Mouse (Mus musculus) adrenal gland, adult 8-10 months (tissue): ENCODE data around the gene Slc7a6. TPM values are rescaled to one million over a fixed set of nuclear protein-coding genes. Genes with fewer than 3 reads are reported as not detected.
"Not testable (repeated sequence)": the region's sequence is repeated elsewhere in the genome, so short reads cannot be mapped to it uniquely, and the experiment has no call there.

Experiments
- DNase-seq: peaks from one replicate; pipeline ENCODE4 v3.0.0; 2022
- total RNA-seq, 4 experiments: library from RNA; stranded (reverse); gene quantifications; 2 replicates each; pipeline ENCODE4 v1.2.4; 2022

Gene Slc7a6
- total RNA-seq, 4 experiments from 2014 or later, result 16.9 to 22.5 (median 21.0) TPM

GRCm38 (mm10) chr8:106189162-106189561, 20.5 kb downstream of the Slc7a6 start:
- DNase-seq, result no peak

- no peak for DNase-seq
These were observed 23.0 kb downstream of the Slc7a6 start for GRCm38 (mm10) chr8:106191639-106192038.

GRCm38 (mm10) chr8:106193162-106193561, 24.5 kb downstream of the Slc7a6 start:
- DNase-seq, result no peak

GRCm38 (mm10) chr8:106194062-106194461, 25.4 kb downstream of the Slc7a6 start:
- DNase-seq, result no peak

GRCm38 (mm10) chr8:106198741-106199140, 30.1 kb downstream of the Slc7a6 start:
- DNase-seq, result peak; percentile 55

- DNase-seq, result not testable (repeated sequence)
These were observed 30.9 kb downstream of the Slc7a6 start for GRCm38 (mm10) chr8:106199596-106199995.

- no peak for DNase-seq
These were observed 41.5 kb downstream of the Slc7a6 start for GRCm38 (mm10) chr8:106210035-106210731.

GRCm38 (mm10) chr8:106210821-106211345, 42.2 kb downstream of the Slc7a6 start, which contains the start of the genes Slc7a6os and Prmt7:
Gene Slc7a6os, minus strand, starts transcription at chr8:106210935.
Gene Prmt7, plus strand, starts transcription at chr8:106210936.
- DNase-seq, result peak; percentile 93

GRCm38 (mm10) chr8:106211421-106211820, 42.8 kb downstream of the Slc7a6 start:
- no peak for DNase-seq

GRCm38 (mm10) chr8:106213959-106214358, 45.3 kb downstream of the Slc7a6 start:
- DNase-seq, result no peak

GRCm38 (mm10) chr8:106219620-106220019, 51.0 kb downstream of the Slc7a6 start:
- DNase-seq, result no peak

GRCm38 (mm10) chr8:106226589-106226988, 57.9 kb downstream of the Slc7a6 start:
- no peak for DNase-seq

- no peak for DNase-seq
These were observed 62.9 kb downstream of the Slc7a6 start for GRCm38 (mm10) chr8:106231536-106231935.

GRCm38 (mm10) chr8:106232751-106233150, 64.1 kb downstream of the Slc7a6 start:
- no peak for DNase-seq

- DNase-seq, result no peak
These were observed 66.1 kb downstream of the Slc7a6 start for GRCm38 (mm10) chr8:106234567-106235261.

- DNase-seq, result no peak
These were observed 68.4 kb downstream of the Slc7a6 start for GRCm38 (mm10) chr8:106237106-106237505.

Other genes with a start within 250 kb of the Slc7a6 start
- 1 to 10 TPM in 1 of 4 experiments, under 1 TPM in 2, not detected in 1; 0.78 to 1.8 (median 0.86) TPM for gene Ctrl, start 235.0 kb upstream of the Slc7a6 start, total RNA-seq
- 100 to 1,000 TPM in 1 of 4 experiments, 10 to 100 TPM in 3; 66.8 to 110 (median 68.4) TPM for gene Psmb10, start 230.4 kb upstream of the Slc7a6 start, total RNA-seq
- 1 to 10 TPM; 1.1 to 3.1 (median 2.2) TPM for gene Lcat, start 225.5 kb upstream of the Slc7a6 start, total RNA-seq
- gene Slc12a4, start 202.8 kb upstream of the Slc7a6 start, total RNA-seq, result 10 to 100 TPM; 46.2 to 86.2 (median 68.3) TPM
- gene Dpep3, start 189.4 kb upstream of the Slc7a6 start, total RNA-seq, result not detected
- gene Dus2, start 177.5 kb upstream of the Slc7a6 start, total RNA-seq, result 10 to 100 TPM; 16.1 to 26.6 (median 22.3) TPM
- not detected for gene Dpep2nb, start 162.9 kb upstream of the Slc7a6 start, total RNA-seq
- 10 to 100 TPM; 17.3 to 19.0 (median 17.9) TPM for gene Ddx28, start 157.0 kb upstream of the Slc7a6 start, total RNA-seq
- gene Nfatc3, start 110.0 kb upstream of the Slc7a6 start, total RNA-seq, result 10 to 100 TPM; 42.3 to 54.0 (median 43.6) TPM
- 1 to 10 TPM; 2.7 to 5.6 (median 4.7) TPM for gene Esrp2, start 31.9 kb upstream of the Slc7a6 start, total RNA-seq
- gene Pla2g15, start 18.5 kb upstream of the Slc7a6 start, total RNA-seq, result 10 to 100 TPM; 31.7 to 39.8 (median 35.4) TPM
- gene Slc7a6os, start 42.1 kb downstream of the Slc7a6 start, total RNA-seq, result 10 to 100 TPM; 21.4 to 32.1 (median 28.3) TPM
- gene Prmt7, start 42.1 kb downstream of the Slc7a6 start, total RNA-seq, result 10 to 100 TPM; 26.2 to 30.4 (median 29.1) TPM
- 10 to 100 TPM in 3 of 4 experiments, 1 to 10 TPM in 1; 8.3 to 13.7 (median 11.4) TPM for gene Smpd3, start 169.1 kb downstream of the Slc7a6 start, total RNA-seq
- gene Zfp90, start 246.5 kb downstream of the Slc7a6 start, total RNA-seq, result 10 to 100 TPM in 2 of 4 experiments, 1 to 10 TPM in 2; 6.4 to 12.4 (median 8.9) TPM